Mouse (Mus musculus) neural tube, embryonic 15.5 days (tissue): ENCODE data around the gene Ppp1r13l. TPM values are rescaled to one million over a fixed set of nuclear protein-coding genes. Genes with fewer than 3 reads are reported as not detected.

ENCODE experiments used
- ATAC-seq: fragments of 200-750 bp; cut with Nextera tagmentation; 2 replicates; pipeline ENCODE4 v1.8.0; 2017; ENCODE audit warnings: mild to moderate bottlenecking, moderate TSS enrichment, moderate library complexity; ENCODE audit not compliant: low FRiP score
- H3K27ac ChIP-seq: fragments of 300-500 bp; sonication (generic); replicated peaks from 2 replicates; pipeline ENCODE4 v1.5.1; 2015; ENCODE audit warnings: mild to moderate bottlenecking, inconsistent platforms
- H3K27me3 ChIP-seq: fragments of 300-500 bp; sonication (generic); replicated peaks from 2 replicates; pipeline ENCODE4 v1.6.1; 2015; ENCODE audit warnings: inconsistent platforms
- H3K36me3 ChIP-seq: fragments of 300-500 bp; sonication (generic); 2 replicates; pipeline ENCODE4 v1.6.1; 2015; ENCODE audit warnings: inconsistent platforms
- H3K4me1 ChIP-seq: fragments of 300-500 bp; sonication (generic); 2 replicates; pipeline ENCODE4 v1.6.1; 2015; ENCODE audit warnings: inconsistent platforms
- H3K4me2 ChIP-seq: fragments of 300-500 bp; sonication (generic); 2 replicates; pipeline ENCODE4 v1.6.1; 2015; ENCODE audit warnings: inconsistent platforms, mild to moderate bottlenecking, moderate library complexity
- H3K4me3 ChIP-seq: fragments of 300-500 bp; sonication (generic); replicated peaks from 2 replicates; pipeline ENCODE4 v1.5.1; 2015; ENCODE audit warnings: mild to moderate bottlenecking, inconsistent platforms
- H3K9ac ChIP-seq: fragments of 300-500 bp; sonication (generic); replicated peaks from 2 replicates; pipeline ENCODE4 v1.6.1; 2015; ENCODE audit warnings: mild to moderate bottlenecking, inconsistent platforms
- H3K9me3 ChIP-seq: fragments of 300-500 bp; sonication (generic); replicated peaks from 2 replicates; pipeline ENCODE4 v1.6.1; 2016; ENCODE audit warnings: inconsistent platforms
- WGBS: fragments of 180-500 bp; shearing (Covaris S2); methylation state at CpG from one replicate; pipeline ENCODE4 v1.1.7; 2015; ENCODE audit warnings: mixed read lengths; 5-methylcytosine and 5-hydroxymethylcytosine counted together
- polyA plus RNA-seq: library from polyadenylated mRNA; unstranded; fragments of >200 nt; fragmentation: Nextera tagmentation; extraction: Ambion mirVana; gene quantifications from 2 replicates; pipeline ENCODE4 v1.2.1, GENCODE M21; 2015

Gene Ppp1r13l
- polyA plus RNA-seq, 1 experiment from 2014 or later: 1.9 TPM

DNA sequence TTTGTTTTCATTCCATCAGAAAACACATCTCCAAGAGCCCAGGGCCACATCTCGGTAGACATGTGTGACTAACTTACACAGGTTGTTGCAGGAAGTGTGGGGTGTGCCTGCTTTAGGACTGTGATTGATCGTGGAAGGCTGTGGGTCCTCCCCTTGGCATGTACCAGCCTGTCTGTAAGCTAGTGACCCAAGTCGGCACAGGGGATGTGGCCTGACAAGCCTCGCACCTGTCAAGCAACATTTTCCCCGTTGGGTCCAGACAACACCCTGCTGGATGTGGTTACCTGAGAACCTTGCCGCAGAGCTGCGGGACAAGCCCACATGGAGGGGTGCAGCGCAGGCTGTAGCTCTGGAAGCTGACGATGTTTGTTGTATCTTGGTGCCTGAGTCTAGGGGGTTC is 37.1 kb upstream of the Ppp1r13l start:
- WGBS: 54% methylated on average over 9 of the region's 9 CpGs
- Histone ChIP-seq H3K9me3 (no peaks in the 10 kb centered on the region), H3K4me2 (no peak overlapping the region), H3K36me3 (no peaks in the 10 kb centered on the region), H3K4me1 (peaks cover 27% of the 10 kb centered on the region), H3K27ac (no peak overlapping the region), H3K27me3 (peaks cover 20% of the 10 kb centered on the region), H3K4me3 (no peak overlapping the region), H3K9ac (no peak overlapping the region)
- ATAC-seq: no peak

DNA sequence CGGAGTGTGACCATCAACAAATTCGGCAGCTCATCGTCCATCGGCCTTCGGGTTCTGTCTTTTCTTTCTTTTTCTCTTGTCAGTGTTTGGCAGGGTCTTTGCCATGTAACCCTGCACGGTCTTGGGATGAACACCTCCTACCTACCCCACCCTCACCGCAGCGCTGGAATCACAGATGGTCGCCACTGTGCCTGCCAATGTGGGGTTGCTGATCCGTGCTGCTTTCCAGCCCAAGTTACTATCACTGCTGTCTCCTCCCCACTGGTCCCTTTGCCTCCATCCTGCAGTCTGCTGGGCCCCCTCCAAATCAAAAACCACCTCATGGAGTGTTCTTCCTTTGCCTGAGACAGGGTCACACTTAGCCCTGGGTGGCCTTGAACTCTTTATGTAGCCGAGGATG is 35.3 kb upstream of the Ppp1r13l start:
- no peak overlapping the region for H3K9ac ChIP-seq
- H3K4me2 ChIP-seq: no peak overlapping the region
- no peaks in the 10 kb centered on the region for H3K9me3 ChIP-seq
- H3K4me1 ChIP-seq: peaks cover 29% of the 10 kb centered on the region
- H3K27ac ChIP-seq: no peak overlapping the region
- H3K27me3 ChIP-seq: peaks cover 10% of the 10 kb centered on the region
- no peak for ATAC-seq
- no peaks in the 10 kb centered on the region for H3K36me3 ChIP-seq
- no peak overlapping the region for H3K4me3 ChIP-seq
- WGBS: 92% methylated on average over 11 of the region's 11 CpGs

GRCm38 (mm10) chr7:19325262-19326199 is 34.0 kb upstream of the Ppp1r13l start:
- Histone ChIP-seq H3K9me3 (no peaks in the 10 kb centered on the region), H3K36me3 (no peaks in the 10 kb centered on the region), H3K9ac (no peak overlapping the region), H3K4me1 (peaks cover 18% of the 10 kb centered on the region), H3K27ac (no peak overlapping the region), H3K27me3 (peaks cover 10% of the 10 kb centered on the region), H3K4me3 (no peak overlapping the region), H3K4me2 (peak overlapping the region; percentile 75; the same call in 1 of the 2 replicates)
- 76% methylated on average over 21 of the region's 21 CpGs for WGBS
- no peak for ATAC-seq

GRCm38 (mm10) chr7:19326359-19326758 is 33.2 kb upstream of the Ppp1r13l start:
- H3K27ac ChIP-seq: peak overlapping the region; percentile 69
- H3K27me3 ChIP-seq: peaks cover 10% of the 10 kb centered on the region
- 0% methylated on average over 19 of the region's 20 CpGs for WGBS
- no peak overlapping the region for H3K9ac ChIP-seq
- no peaks in the 10 kb centered on the region for H3K9me3 ChIP-seq
- ATAC-seq: peak; percentile 60; the same call in 1 of the 2 replicates
- no peaks in the 10 kb centered on the region for H3K36me3 ChIP-seq
- H3K4me3 ChIP-seq: peak overlapping the region; percentile 41
- peaks cover 16% of the 10 kb centered on the region for H3K4me1 ChIP-seq
- H3K4me2 ChIP-seq: peak overlapping the region; percentile 75

DNA sequence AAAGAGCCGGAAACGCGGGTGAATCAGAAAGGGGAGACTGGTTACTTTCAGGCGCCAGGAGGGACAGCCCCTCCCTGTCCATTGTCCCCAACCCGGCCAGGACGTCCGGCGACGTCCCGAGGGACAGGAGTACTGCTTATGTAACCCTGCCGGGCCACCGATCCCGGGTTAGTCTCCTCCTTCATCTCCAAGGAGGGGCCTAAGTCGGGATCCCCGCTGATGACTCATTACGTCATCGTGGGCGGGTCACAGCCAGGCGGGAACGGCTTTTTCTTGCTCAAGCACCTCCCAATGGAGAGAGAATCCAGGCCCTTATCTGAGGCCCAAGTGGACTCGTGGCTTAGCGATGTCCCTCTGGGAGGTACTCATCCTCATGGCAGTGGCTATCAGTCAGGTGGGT is 32.4 kb upstream of the Ppp1r13l start:
- H3K27ac ChIP-seq: peak overlapping the region; percentile 69
- peaks cover 9% of the 10 kb centered on the region for H3K27me3 ChIP-seq
- peak; percentile 54; the same call in 1 of the 2 replicates for ATAC-seq

DNA sequence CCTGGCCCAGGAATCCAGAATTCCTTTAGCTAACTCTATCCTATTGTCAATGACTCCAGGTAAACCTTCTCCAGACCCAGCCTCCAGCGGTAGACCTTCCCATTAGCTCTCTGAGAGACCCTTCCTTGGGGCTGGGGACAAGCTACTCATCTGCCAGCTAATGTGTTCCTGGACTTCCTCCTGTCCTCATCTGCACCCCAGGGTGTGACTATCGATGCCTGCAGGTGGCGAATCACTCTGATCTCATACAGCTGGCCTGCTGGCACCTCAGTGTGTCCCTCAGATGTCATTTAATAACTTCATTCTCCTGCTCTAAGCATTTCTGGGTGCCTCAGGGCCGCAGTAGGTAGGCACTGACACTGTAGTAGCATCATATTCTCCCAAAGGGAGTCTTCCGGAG is 31.8 kb upstream of the Ppp1r13l start:
- Histone ChIP-seq H3K27ac (no peak overlapping the region), H3K9ac (peak overlapping the region; percentile 45; the same call in 1 of the 2 replicates), H3K27me3 (peaks cover 3% of the 10 kb centered on the region; the same call in 1 of the 2 replicates), H3K4me1 (peaks cover 20% of the 10 kb centered on the region), H3K4me3 (no peak overlapping the region), H3K9me3 (no peaks in the 10 kb centered on the region), H3K36me3 (no peaks in the 10 kb centered on the region), H3K4me2 (peak overlapping the region; percentile 75)
- no peak for ATAC-seq
- WGBS: 81% methylated on average over 5 of the region's 5 CpGs

More for the DNA sequence above, 32.4 kb upstream of the Ppp1r13l start:
- peak overlapping the region; percentile 75 for H3K4me2 ChIP-seq
- peaks cover 16% of the 10 kb centered on the region for H3K4me1 ChIP-seq
- H3K4me3 ChIP-seq: peak overlapping the region; percentile 41
- H3K36me3 ChIP-seq: no peaks in the 10 kb centered on the region
- under 1% methylated on average over 22 of the region's 22 CpGs for WGBS
- H3K9me3 ChIP-seq: no peaks in the 10 kb centered on the region
- peak overlapping the region; percentile 45 for H3K9ac ChIP-seq

DNA sequence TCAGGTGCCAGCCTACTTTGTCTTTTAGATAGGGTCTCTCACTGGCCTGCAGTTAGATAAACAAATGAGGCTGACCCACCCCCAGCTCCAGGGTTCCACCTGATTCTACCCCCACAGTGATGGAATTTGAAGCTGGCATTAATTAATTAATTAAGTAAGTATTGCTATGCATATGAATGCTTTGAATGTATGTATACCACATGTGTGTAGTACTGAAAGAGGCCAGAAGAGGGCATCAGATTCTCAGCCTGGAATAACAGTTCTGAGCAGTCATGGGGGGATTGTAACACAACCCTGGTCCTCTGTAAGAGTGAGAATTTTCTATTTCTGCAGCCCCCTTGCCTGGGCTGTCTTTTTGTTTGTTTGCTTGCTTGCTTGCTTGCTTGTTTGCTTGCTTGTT is 31.1 kb upstream of the Ppp1r13l start:
- ATAC-seq: no peak

GRCm38 (mm10) chr7:19331910-19332309 is 27.6 kb upstream of the Ppp1r13l start:
- peaks cover 21% of the 10 kb centered on the region for H3K4me1 ChIP-seq

More for the DNA sequence above, 31.1 kb upstream of the Ppp1r13l start:
- H3K27ac ChIP-seq: no peak overlapping the region
- no peak overlapping the region for H3K4me2 ChIP-seq
- H3K4me1 ChIP-seq: peaks cover 21% of the 10 kb centered on the region
- no peaks in the 10 kb centered on the region for H3K36me3 ChIP-seq
- no peak overlapping the region for H3K9ac ChIP-seq
- H3K27me3 ChIP-seq: peaks cover 2% of the 10 kb centered on the region; the same call in 1 of the 2 replicates
- no peaks in the 10 kb centered on the region for H3K9me3 ChIP-seq
- no peak overlapping the region for H3K4me3 ChIP-seq

DNA sequence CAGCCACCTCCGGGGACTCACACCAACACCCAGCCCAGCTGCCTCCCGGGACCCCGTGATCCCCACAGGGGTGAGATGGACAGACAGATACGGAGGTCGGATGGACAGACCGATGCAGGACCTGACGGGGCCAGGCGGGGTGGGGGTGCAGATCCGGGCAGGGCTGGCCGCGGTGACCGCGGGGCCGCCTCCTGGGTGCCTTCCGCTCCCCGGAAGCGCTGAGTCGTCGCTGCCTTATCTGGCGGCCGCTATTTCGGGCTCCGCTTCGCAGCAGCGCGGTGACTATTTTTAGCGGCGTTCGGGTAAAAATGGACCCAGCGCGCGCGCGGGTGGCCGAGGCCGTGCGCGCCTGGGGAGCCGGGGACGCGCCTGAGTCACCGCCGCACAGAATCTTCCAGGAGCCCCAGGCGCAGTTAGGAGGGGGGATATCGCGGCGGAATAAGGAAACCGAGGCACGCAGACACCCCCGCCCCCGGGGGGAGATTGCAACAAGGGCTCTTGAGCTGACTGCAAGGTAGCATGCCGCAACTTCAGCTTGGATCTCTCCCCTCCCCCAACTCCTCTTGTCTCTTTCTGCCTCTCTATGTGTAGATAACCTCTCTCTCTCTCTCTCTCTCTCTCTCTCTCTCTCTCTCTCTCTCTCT is 26.7 kb upstream of the Ppp1r13l start:
- peak; percentile 70 for ATAC-seq
- H3K4me1 ChIP-seq: peaks cover 13% of the 10 kb centered on the region
- H3K9me3 ChIP-seq: no peaks in the 10 kb centered on the region
- H3K36me3 ChIP-seq: no peaks in the 10 kb centered on the region
- peak overlapping the region; percentile 61 for H3K4me3 ChIP-seq
- peak overlapping the region; percentile 79 for H3K9ac ChIP-seq
- H3K27me3 ChIP-seq: 0 out of 2 replicates have a peak, but pooled peaks cover under 1% of the 10 kb centered on the region
- under 1% methylated on average over 52 of the region's 52 CpGs for WGBS
- H3K27ac ChIP-seq: peak overlapping the region; percentile 81
- peak overlapping the region; percentile 80 for H3K4me2 ChIP-seq

More at GRCm38 (mm10) chr7:19331910-19332309, 27.6 kb upstream of the Ppp1r13l start:
- Histone ChIP-seq H3K27me3 (no peaks in the 10 kb centered on the region), H3K36me3 (no peaks in the 10 kb centered on the region), H3K4me2 (peak overlapping the region; percentile 80; the same call in 1 of the 2 replicates), H3K27ac (no peak overlapping the region), H3K9ac (no peak overlapping the region), H3K4me3 (no peak overlapping the region), H3K9me3 (no peaks in the 10 kb centered on the region)
- no peak for ATAC-seq
- whole genome bisulfite sequencing: 70% methylated on average over 2 of the region's 2 CpGs

GRCm38 (mm10) chr7:19335583-19335982 is 24.0 kb upstream of the Ppp1r13l start:
- 54% methylated on average over 3 of the region's 3 CpGs for WGBS
- no peaks in the 10 kb centered on the region for H3K36me3 ChIP-seq
- no peak for ATAC-seq

GRCm38 (mm10) chr7:19337122-19337521 is 22.4 kb upstream of the Ppp1r13l start:
- Histone ChIP-seq H3K27me3 (peaks cover 17% of the 10 kb centered on the region), H3K9me3 (no peaks in the 10 kb centered on the region), H3K4me3 (no peak overlapping the region), H3K4me1 (peaks cover 25% of the 10 kb centered on the region), H3K9ac (no peak overlapping the region), H3K36me3 (no peaks in the 10 kb centered on the region), H3K4me2 (no peak overlapping the region), H3K27ac (no peak overlapping the region)
- WGBS: 70% methylated on average over 10 of the region's 10 CpGs
- no peak for ATAC-seq

More at GRCm38 (mm10) chr7:19335583-19335982, 24.0 kb upstream of the Ppp1r13l start:
- Histone ChIP-seq H3K27me3 (0 out of 2 replicates have a peak, but pooled peaks cover 4% of the 10 kb centered on the region), H3K4me1 (peaks cover 13% of the 10 kb centered on the region), H3K4me3 (no peak overlapping the region), H3K9me3 (no peaks in the 10 kb centered on the region), H3K27ac (no peak overlapping the region), H3K4me2 (no peak overlapping the region), H3K9ac (no peak overlapping the region)
